Mouse (Mus musculus) spleen, postnatal 14 days (tissue): ENCODE measurements around the gene Atg13.

Experiments used
- DNase-seq, 2 experiments: peaks; one replicate each; pipeline ENCODE4 v3.0.0; 2021 to 2022; ENCODE audit warnings: low spot score in 2 of 2

Gene Atg13

GRCm38 (mm10) chr2:91649152-91649551, 61.2 kb downstream of the Atg13 start:
- no peak for DNase-seq

- DNase-seq: peak in 1 of 2 experiments; percentile 52
Measured at GRCm38 (mm10) chr2:91646733-91647132, 63.6 kb downstream of the Atg13 start.

- no peak for DNase-seq
Measured at GRCm38 (mm10) chr2:91645811-91646210, 64.6 kb downstream of the Atg13 start.

GRCm38 (mm10) chr2:91645354-91645753, 65.0 kb downstream of the Atg13 start:
- DNase-seq: no peak

DNA sequence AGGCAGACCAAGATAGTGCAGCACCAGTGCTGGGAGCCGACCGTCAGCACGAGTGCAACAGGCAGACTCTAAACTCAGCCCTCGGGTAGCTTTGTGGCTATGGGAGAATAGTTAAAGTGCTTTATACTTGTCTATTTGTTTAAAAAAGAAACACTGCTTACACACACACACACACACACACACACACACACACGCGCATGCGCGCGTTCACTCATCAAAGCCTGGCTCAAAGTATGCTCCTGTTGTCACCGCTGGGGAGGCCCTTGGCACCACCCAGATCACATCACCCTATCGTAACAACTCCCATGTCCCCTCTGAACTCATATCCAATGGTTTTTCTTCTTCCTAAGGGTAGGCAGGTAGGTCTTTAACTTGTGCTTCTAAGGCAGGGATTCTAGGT, 66.4 kb downstream of the Atg13 start:
- DNase-seq: no peak

DNA sequence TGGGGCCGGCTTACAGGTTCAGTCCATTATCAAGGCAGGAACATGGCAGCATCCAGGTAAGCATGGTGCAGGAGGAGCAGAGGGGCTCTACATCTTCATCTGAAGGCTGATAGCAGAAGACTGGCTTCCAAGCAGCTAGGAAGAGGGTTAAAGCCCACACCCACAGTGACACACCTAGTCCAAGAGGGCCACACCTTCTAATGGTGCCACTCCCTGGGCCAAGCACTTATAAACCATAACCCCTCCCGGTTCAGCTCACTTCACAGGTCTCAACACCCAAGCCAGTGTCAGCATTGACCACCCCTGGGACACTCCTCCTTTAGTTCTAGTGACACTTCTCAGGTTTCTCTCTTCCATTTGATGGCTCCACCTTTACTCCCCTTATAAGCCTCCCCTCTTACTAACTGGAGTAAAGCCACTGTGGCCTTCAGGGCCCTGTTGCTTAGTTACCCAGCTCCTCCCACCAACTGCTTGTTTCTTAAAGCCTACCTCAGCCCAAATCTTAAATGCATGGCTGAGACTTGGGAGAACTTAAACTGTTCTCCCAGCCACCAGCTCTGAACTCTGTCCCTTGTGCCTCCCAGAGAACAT, 67.5 kb downstream of the Atg13 start:
- no peak for DNase-seq

DNA sequence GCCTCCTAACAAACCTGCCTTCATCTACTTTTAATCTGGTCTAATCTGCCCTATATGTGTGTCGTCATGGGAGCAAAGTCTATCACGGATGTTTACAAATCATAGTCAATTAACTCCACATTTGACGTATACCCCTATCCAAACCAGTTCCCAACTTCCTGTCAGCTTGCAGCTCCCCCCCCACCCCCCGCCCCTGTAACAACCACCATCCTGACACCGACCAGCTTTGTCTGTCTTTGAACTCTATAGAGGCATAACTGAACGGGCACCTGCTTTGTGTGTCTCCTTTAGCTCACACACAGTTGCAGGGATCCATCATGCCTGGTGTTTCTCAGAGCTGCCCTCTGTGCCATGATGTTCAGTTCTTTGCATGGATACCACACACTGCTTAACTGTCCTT, 71.4 kb downstream of the Atg13 start:
- no peak for DNase-seq

DNA sequence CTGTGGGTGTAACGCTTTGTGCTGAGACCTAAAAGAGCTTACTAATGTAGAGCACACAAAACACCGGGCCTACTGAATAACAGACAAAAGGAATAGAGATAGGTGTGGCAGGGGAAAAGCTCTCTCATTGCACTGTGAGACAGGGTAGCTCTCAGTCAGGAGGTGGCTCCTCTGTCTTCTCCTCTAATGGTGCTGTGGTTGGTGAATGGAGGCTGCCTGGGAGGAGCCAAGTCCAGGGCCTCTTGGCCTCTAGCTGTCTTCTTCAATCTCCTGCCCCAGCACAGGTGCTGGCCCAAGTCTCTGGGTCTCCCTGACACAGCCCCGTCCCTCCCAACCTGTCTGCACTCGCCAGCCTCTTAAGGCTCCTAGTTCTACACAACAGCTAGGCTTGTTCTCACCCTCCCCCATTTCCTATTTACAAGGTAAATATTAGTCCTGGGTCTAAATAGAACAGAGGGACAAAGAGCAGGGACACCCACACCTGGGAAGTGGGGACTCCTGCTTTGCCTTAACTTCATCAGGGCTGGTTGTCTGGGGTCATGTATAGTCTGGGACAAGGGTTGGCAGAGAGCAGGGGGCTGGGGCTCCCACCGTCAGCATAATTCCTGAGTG, 73.5 kb downstream of the Atg13 start:
- DNase-seq: no peak

- DNase-seq: no peak
Measured at GRCm38 (mm10) chr2:91636229-91636628, 74.1 kb downstream of the Atg13 start, which contains the start of gene F2. Gene F2, minus strand, starts transcription at chr2:91636414.

DNA sequence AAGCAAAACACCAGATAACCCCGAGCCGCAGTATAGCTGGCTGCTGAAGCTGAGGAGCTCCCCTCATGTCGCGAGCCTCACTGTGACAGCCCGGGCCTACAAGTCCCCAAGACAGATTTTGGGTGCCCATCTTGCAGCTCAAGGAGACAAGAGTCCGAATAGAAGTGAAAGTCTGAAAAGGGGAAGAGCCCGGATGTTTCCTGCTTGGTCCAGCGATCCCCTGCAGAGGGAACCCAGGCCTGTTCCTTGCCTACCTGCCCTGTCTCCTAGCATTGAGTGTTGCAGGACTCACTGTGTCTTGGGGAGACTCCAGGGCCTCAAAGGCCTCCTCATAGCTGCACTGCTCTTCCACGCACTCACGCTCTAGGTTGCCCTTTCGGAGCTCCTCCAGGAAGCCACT, 74.9 kb downstream of the Atg13 start:
- DNase-seq: no peak

DNA sequence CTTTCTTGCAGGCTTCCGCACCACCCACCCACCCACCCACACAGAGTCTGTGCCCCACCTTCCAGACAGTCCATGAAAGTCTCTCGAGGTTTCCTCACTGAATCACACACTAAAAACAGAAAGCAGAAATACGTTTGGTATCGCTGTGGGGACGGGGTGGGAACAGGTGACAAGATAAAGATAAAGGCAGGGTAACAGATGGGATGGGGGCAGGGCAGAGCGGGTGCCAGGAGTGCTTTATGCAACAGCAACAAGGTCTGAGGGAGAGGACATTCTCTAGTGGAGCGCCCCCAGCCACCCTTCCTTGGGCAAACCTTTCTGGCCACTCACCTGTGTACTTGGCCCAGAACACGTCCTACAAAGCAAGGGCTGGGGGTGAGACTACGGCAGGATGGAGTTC, 75.5 kb downstream of the Atg13 start:
- DNase-seq: no peak

DNA sequence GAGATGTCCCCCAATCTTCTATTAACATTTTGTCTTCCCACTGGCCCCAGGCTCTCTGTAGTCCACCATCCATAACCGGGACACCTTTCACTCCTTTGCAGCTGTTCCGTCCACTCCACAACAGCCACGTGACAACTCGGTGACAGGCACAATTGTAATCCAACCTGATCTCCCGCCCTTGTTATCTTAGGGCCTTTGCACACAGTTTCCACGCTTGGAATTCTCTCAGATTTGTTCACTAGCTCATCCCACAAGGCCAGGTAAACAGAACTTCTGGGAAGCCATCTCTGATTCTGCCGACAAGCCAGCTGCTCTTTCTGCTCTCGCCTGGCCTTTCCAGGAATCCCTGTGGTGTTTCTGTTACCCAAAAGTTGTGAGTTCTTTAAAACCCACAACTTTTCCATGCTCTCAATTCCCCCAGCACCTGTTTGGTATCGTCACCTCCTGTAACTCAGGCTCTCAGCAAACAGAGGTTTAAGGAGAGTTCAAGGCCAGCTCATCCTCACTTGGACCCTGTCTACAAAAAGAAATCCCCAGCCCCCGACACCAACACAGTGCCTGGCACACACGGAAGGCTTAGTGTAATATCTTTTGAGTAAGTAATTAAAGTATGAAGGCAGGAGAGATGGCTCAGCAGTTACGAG, 76.9 kb downstream of the Atg13 start:
- no peak for DNase-seq

DNA sequence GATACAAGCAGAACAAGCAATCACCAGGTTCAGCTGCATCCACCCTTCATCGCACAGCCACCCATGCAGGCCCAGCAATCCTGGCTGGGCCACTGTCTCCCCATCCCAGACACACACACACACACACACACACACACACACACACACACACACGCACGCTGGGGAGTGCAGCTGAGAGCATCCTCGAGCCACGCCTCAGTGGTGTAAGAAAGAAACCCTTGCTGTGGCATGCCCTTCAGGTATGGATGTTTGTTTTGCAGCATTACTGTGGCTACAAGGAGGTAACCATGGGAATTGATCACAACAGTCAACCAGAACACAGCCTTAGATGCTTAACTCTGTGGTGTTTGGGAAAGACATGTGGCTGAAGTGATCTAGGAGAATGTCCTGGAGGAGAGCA, 78.1 kb downstream of the Atg13 start:
- no peak for DNase-seq

DNA sequence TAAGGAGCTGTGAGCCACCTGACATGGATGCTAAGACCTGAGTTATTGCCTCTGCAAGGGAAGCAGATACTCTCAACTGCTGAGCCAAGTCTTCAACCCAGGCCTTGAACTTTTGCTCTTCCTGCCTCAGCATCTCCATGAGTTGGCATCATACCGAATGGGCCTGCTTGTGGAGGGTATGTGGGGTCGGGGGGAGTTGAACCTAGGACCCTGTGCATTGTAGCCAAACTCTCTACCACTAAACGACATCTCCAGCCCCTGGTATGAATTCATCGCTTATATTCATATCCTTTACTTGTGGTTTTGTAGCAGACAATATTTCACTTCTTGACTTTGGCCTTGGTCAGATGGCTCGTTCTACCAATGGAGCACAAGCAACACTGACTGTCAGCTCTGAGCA, 78.5 kb downstream of the Atg13 start:
- DNase-seq: no peak

DNA sequence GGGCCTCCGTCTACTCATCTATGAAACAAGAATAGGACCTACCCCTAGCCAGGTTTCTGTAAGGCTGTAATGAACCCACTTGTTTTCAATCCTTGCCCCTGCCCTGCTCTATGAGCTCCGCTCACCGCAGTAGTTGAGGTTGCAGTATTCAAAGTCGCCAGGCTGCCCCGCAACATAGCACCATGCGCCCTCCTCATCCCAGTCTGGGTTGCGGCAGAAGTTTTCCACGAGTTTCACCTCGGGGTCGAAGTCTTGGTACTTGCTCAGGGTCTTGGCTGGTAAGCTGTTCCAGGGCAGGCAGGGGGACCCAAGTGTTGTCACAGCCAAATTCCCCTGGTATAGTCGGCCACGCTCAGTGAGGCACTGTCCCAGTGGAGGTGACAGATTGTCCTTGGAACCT, 80.0 kb downstream of the Atg13 start:
- DNase-seq: no peak

GRCm38 (mm10) chr2:91629682-91630081, 80.7 kb downstream of the Atg13 start:
- DNase-seq: no peak

- no peak for DNase-seq
Measured at GRCm38 (mm10) chr2:91628171-91628570, 82.2 kb downstream of the Atg13 start.

DNA sequence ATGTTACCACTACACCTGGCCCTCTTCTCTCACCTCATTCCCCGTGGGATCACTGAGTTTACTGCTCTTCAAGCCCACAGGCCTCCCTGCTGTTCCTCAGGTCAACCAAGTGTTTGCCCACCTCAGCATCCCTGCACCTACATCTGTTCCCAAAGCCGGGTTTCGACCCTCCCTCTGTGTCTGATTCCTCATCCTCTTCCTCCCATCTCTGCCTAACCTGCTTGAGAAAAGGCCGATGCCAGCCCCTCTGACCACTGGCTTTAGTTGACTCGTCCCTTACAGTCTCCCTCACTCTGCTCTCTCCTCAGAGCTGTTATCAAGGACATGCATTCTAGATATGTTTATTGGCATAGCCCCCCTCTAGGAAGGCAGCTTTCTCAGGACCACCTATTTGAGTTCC, 82.9 kb downstream of the Atg13 start:
- no peak for DNase-seq
